Mouse (Mus musculus): ENCODE data around the gene Ebf3.

Ebf3 gene

GRCm38 (mm10) chr7:137312166-137312932 lies 1.9 kb downstream of the Ebf3 start:
- no peak for DNase-seq (ENCODE audit: low spot score)

GRCm38 (mm10) chr7:137311341-137312110 lies 2.7 kb downstream of the Ebf3 start:
- DNase-seq (ENCODE audit: low spot score): peak; percentile 44

DNA sequence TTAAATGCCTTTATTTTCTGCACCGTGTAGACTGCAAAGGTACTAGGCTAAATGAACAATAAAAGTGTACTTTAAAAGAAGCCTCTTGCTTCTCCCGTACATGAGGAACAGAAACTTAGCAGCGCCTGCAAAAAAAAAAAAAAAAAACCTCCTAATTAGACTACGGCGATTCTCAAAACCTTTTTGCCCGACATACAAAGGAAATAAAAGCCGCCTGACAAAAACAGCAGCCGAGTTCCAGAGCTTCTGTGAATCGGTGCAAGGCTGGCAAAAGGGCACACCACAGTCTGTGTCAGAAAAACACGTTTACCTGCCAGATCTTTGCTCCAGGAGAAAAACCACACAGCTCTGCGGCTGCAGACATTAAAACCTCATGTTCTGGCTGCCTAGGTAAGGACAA lies 3.4 kb downstream of the Ebf3 start:
- DNase-seq (ENCODE audit: low spot score): no peak

GRCm38 (mm10) chr7:137310091-137310761 lies 4.0 kb downstream of the Ebf3 start:
- peak; percentile 69 for DNase-seq (ENCODE audit: low spot score)

GRCm38 (mm10) chr7:137309071-137310066 lies 4.9 kb downstream of the Ebf3 start:
- peak; percentile 55 for DNase-seq (ENCODE audit: low spot score)

DNA sequence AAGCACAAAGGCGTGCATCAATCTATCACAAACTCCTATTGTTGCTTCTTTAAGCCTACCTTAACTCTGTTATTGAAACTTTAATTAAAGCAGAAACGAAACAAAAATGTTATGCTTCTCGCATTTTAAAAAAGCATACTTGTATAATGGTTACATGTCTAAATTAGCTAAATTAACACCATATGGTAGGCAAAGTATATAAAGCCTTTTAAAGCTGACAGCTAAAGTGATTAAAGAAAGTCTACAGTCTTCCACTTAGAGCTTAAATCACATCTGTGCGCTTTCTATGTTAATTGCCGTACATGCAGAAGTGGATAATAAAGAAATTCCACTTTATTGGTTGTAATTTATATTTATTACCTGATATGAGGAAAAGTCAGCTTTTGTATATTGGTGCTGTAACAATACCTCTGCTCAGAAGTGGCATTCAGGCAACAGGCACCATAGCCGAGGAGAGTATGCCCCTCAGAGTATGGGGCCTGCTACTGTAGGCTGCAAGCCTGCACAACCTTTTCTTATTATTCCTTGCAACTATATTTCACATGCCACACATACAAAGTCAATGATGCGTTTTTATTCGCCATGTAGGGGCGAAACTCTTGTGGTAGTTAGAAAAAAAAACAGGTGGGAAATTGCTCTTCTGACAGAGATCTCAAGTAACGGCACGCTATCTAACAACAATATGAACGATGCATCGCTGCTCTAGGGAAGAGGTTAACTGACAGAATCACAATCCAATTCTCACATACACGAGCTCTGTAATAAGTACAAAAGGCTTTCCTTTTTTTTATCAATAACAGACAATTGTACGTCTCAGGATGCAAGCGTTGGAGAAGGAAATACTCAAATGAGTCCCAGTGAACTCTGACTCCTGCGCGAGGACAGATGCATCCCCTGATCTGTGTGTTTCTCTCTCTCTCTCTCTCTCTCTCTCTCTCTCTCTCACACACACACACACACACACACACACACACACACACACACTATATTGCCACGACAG lies 5.9 kb downstream of the Ebf3 start:
- peak; percentile 56 for DNase-seq (ENCODE audit: low spot score)

DNA sequence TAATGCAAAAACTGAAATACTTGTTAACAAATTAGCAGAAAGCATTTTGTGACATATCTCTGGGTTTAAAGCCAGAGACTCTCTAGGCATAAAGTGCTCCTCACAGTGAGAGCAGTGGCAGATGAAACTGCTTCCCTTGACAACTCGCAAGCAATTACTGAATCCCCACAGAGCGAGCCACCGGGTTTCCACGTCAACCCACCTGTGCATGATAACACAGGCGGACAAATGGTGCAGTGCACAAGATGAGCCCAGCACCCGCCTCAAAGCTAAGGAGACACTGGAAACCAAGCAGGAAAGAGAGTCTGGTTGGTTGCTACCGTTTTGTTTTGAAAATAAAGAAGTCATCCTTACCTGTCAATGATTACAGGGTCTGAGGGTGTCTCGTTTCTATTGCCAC lies 7.1 kb downstream of the Ebf3 start:
- no peak for DNase-seq (ENCODE audit: low spot score)

DNA sequence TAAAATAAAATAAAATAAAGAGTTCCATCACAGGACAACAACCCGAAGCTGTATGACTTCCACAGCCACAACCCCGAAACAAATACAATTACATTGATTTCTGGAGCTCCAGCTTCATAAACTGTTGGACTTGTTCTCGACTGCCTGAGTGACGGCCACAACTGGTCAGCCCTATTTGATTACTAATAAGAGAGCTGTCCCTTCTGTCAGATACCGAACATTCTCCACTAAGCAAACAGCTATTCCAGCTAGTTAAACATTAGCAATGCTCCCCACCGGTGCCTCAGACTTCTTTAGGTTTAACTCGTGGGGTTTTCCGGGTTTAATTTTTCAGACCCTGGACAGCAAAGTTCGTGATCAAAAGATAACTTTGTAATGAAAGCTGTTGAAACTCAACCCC lies 8.1 kb downstream of the Ebf3 start:
- no peak for DNase-seq (ENCODE audit: low spot score)

GRCm38 (mm10) chr7:137303776-137304171 lies 10.5 kb downstream of the Ebf3 start:
- peak; percentile 72 for DNase-seq (ENCODE audit: low spot score)

GRCm38 (mm10) chr7:137302961-137303775 lies 11.1 kb downstream of the Ebf3 start:
- DNase-seq (ENCODE audit: low spot score): peak; percentile 78

GRCm38 (mm10) chr7:137302161-137302560 lies 12.1 kb downstream of the Ebf3 start:
- DNase-seq (ENCODE audit: low spot score): no peak

DNA sequence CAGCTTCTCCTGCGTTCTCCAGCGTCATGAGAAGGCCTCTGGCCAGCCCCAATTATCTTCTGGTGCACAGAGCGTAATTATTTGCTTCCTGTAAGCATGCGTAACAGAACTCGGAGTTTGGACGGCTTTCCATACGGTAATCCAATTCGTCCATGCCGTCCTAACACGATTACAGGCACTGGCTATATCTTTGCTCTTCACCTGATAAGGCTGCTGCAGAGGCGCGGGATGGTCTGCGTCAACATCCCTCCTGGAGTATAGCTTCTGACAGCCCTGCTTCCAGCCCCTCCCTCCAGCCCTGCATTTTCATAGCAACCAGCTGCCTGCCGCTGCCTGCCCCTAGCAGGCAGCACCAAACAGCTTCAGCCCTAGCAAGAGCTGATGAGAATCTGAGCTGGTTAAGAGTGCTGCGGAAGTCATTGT lies 12.9 kb downstream of the Ebf3 start:
- DNase-seq (ENCODE audit: low spot score): peak; percentile 83

- DNase-seq (ENCODE audit: low spot score): no peak
These were observed 13.4 kb downstream of the Ebf3 start for GRCm38 (mm10) chr7:137300826-137301225.

DNA sequence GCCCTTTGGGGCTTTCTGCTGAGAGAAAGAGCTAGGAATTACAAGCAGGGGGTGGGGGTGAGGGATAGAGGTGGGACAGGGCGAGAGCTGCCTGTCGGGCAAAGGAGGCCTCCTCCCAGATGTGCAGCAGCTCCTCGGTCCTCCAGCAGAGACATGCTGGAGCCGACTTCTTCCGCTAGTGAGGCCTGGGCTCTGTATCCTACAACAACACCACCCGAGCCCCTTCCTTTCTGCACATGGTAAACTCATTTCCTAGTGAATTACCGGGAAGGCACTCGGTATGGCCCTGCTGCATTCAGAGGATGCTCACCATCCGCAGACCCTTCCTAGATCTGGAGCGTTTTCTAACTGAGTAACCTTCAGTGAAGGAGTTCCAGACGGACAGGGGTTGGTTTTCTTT lies 14.1 kb downstream of the Ebf3 start:
- peak; percentile 65 for DNase-seq (ENCODE audit: low spot score)

- peak; percentile 44 for DNase-seq (ENCODE audit: low spot score)
These were observed 16.5 kb downstream of the Ebf3 start for GRCm38 (mm10) chr7:137297594-137298381.

DNA sequence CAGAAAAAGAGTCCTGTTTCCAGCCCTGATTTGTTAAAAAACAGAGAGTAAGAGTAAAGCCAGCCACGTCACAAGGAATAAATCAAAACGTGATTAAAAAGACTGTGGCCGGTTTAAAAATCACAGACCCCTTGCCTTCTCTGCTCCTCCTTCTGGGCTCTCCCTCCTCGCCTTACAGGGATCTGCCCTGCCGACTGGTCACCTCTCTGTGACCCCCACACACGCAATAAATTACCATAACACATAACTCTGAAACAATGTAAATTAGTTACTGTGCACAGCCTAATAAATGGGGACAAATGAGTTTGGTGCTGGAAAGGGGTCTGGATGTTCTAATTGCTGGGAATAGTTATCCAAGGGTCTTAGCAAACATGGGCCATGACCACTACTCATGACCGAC lies 17.1 kb downstream of the Ebf3 start:
- DNase-seq (ENCODE audit: low spot score): no peak

DNA sequence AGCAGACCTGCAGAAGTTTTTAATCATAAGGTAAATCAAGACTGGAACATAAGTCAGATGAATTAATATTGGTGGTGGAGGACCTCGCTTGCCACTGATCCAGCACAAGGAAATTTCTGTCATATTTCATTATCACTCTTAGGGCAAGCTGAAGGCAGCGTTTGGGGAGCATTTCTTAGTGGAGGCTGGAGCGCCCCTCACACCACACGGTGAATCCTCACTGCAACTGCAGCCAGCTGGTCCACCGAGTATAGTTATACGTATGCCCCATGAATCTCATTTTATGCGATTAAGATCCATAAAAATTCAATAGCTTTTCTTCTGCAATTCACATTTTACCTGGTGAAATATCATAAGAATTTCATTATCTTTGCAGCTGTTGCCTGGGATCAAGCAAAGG lies 18.6 kb downstream of the Ebf3 start:
- DNase-seq (ENCODE audit: low spot score): no peak

DNA sequence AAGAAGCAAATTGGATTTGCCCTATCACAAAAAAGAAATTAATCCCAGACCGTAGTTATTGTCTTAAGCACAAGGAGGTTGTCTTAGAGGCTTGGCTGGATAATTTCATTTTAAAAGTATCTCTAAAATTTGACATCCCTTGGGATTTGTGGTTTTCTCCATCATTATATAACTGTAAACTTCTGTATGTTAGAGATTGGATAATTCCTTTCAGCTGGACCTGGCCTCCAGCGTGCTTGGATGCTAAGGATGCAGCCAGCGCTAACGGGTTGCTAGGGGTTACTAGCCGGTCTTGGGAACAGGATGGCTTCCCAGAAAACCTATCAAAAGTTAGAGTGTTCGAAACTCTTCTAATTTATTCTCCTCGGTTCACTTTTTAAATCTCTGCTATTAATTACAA lies 19.8 kb downstream of the Ebf3 start:
- DNase-seq (ENCODE audit: low spot score): no peak
